ENCODE assay signal across 8 mouse cellular contexts in the genomic region with DNA sequence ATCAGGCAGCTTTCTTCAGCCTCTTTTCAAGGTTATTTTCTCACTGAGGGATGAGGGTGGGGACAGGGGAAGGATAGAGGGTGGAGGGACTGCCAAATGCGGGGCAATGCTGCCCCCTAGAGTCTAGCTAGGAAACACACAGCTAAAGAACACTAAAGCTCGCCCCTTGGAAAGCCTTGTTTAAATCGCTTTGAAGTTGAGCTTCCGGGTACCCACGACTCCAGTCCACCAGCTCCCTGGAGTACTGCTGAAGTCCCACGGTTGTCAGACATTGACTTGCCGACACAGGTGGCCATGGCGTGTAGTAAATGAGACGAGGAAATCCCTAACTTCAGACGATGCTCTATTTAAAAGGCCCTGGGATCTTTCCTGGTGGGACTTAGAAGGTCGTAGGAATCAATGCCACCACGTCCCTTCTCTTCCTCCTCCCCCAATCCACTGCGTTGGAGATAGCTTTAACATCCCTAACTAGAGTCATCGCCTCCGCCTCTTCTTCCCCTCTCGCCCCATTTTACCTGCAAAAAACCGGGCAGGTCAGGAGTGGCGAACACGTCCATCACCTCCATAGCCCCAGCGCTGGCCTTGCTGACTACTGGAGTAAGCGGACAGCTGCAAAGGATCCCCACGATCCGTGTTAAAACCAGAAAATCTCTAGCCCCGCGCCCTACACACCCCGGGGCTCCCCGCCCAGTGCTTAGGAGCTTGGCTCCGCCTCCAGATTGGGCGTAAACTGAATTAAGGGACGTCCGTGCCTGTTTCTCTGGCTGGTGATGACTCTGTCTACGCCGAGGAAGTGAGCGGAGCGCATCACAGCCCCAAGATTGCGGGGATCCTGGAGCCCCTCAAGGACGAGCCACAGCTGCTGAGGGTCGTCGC. TPM values are rescaled to one million over a fixed set of nuclear protein-coding genes. Genes with fewer than 3 reads are reported as not detected.
DNase-seq lines count a peak whose midpoint lies in the region; ATAC-seq lines count a peak whose summit lies in the region.

No protein-coding gene starts in this region.

- WGBS in hindbrain, embryonic 13.5 days = under 1% methylated on average over 39 of the region's 39 CpGs

- H3K4me2 ChIP-seq in hindbrain, embryonic 13.5 days = peak overlapping the region; percentile 99

- peak overlapping the region; percentile 74 for H3K4me3 ChIP-seq in hindbrain, embryonic 13.5 days

- DNase-seq in NIH3T3 (ENCODE audit: low read depth) = peak; percentile 92
- peak; percentile 73 for DNase-seq in cerebellum, adult 9-11 months
- peak; percentile 54 to 60 for DNase-seq in frontal cortex, postnatal 14 days (ENCODE audit: low spot score in 2 of 2)
- peak; percentile 66 to 71 for DNase-seq in layer of hippocampus, postnatal 36 days
- peak; percentile 90 for DNase-seq in lung, postnatal 36 days
- peak; percentile 91 for DNase-seq in retina, embryonic 14.5 days (ENCODE audit: low spot score)
- DNase-seq in thymus, postnatal 36 days = peak; percentile 79 to 84

- H3K9me3 ChIP-seq in hindbrain, embryonic 13.5 days = no peaks in the 10 kb centered on the region

- ATAC-seq in hindbrain, embryonic 13.5 days (ENCODE audit: low FRiP score) = peak; percentile 64

- peaks cover 11% of the 10 kb centered on the region; the same call in 1 of the 2 replicates for H3K4me1 ChIP-seq in hindbrain, embryonic 13.5 days (replicated peaks)

- H3K36me3 ChIP-seq in hindbrain, embryonic 13.5 days = no peaks in the 10 kb centered on the region

- no peaks in the 10 kb centered on the region for H3K27me3 ChIP-seq in hindbrain, embryonic 13.5 days

- H3K9ac ChIP-seq in hindbrain, embryonic 13.5 days = peak overlapping the region; percentile 82

- peak overlapping the region; percentile 76 for H3K27ac ChIP-seq in hindbrain, embryonic 13.5 days

RNA-seq across cellular contexts. Expression of gene Mrm1, which starts 1.0 kb away (rescaled TPM):
- 9.1 and 11.7 TPM in 2 replicates for polyA plus RNA-seq in hindbrain, embryonic 13.5 days (2015; fragmentation: Nextera tagmentation; extraction: Ambion mirVana)
- total RNA-seq in layer of hippocampus, postnatal 36 days (2021) = 10 to 100 TPM in 1 of 2 experiments, 1 to 10 TPM in 1; 7.9 to 13.3 TPM

RNA-seq across cellular contexts. Expression of gene Dhrs11, which starts 10.5 kb away (rescaled TPM):
- 6.3 and 7.2 TPM in 2 replicates for polyA plus RNA-seq in hindbrain, embryonic 13.5 days (2015; fragmentation: Nextera tagmentation; extraction: Ambion mirVana)
- 1 to 10 TPM; 5.3 to 7.6 TPM for total RNA-seq in layer of hippocampus, postnatal 36 days (2021)

RNA-seq across cellular contexts. Expression of gene Ggnbp2, which starts 52.3 kb away (rescaled TPM):
- 70.9 and 74.4 TPM in 2 replicates for polyA plus RNA-seq in hindbrain, embryonic 13.5 days (2015; fragmentation: Nextera tagmentation; extraction: Ambion mirVana)
- 10 to 100 TPM; 82.3 to 84.1 TPM for total RNA-seq in layer of hippocampus, postnatal 36 days (2021)

Comparison
In these comparisons a context has a peak if more than half of its experiments do, and no peak if none do; other contexts are left out.
1. Peak in every context shown above with its lines: DNase-seq, ATAC-seq, H3K4me3 ChIP-seq and H3K27ac ChIP-seq.